Mouse (Mus musculus) macrophage (primary cell): Measurements from ENCODE around the gene Timm13. TPM values are rescaled to one million over a fixed set of nuclear protein-coding genes. Genes with fewer than 3 reads are reported as not detected.
A peak's percentile ranks its signal among the peaks of the same experiment; 100 is the strongest.

Source experiments
- H3K27ac ChIP-seq: fragments of 350-480 bp; formaldehyde crosslinking; 2 replicates; pipeline ENCODE4 v1.9.0; 2021
- H3K36me3 ChIP-seq: fragments of 350-480 bp; formaldehyde crosslinking; 2 replicates; pipeline ENCODE4 v1.9.0; 2021; ENCODE audit errors: inconsistent target
- H3K4me3 ChIP-seq: fragments of 350-480 bp; formaldehyde crosslinking; 2 replicates; pipeline ENCODE4 v1.9.0; 2021; ENCODE audit errors: inconsistent target
- H3K79me2 ChIP-seq: fragments of 350-480 bp; formaldehyde crosslinking; 2 replicates; pipeline ENCODE4 v1.9.0; 2021; ENCODE audit errors: inconsistent target
- WGBS: methylation state at CpG from one replicate; pipeline ENCODE4 v1.1.7; 2026; ENCODE audit warnings: inconsistent platforms; ENCODE audit not compliant: missing documents; 5-methylcytosine and 5-hydroxymethylcytosine counted together
- polyA plus RNA-seq: library from polyadenylated mRNA; stranded (reverse); fragments of 250-400 nt; gene quantifications from 3 replicates; pipeline ENCODE4 v1.2.4, GENCODE M21; 2018; ENCODE audit warnings: inconsistent platforms

The Timm13 gene
- polyA plus RNA-seq, 1 experiment from 2014 or later: 25.5 TPM

- Histone ChIP-seq H3K36me3 (no peaks in the 10 kb centered on the region), H3K79me2 (no peaks in the 10 kb centered on the region), H3K27ac (no peak overlapping the region), H3K4me3 (no peak overlapping the region)
- 19% methylated on average over 5 of the region's 5 CpGs for WGBS
Measured at GRCm38 (mm10) chr10:80880131-80880641, 20.6 kb downstream of the Timm13 start.

- 74% methylated on average over 3 of the region's 3 CpGs for WGBS
- no peak overlapping the region for H3K4me3 ChIP-seq
- H3K79me2 ChIP-seq: no peaks in the 10 kb centered on the region
- no peaks in the 10 kb centered on the region for H3K36me3 ChIP-seq
- H3K27ac ChIP-seq: no peak overlapping the region
Measured at GRCm38 (mm10) chr10:80876594-80876993, 24.2 kb downstream of the Timm13 start.

GRCm38 (mm10) chr10:80876028-80876427 is 24.7 kb downstream of the Timm13 start:
- 30% methylated on average over 5 of the region's 5 CpGs for WGBS
- Histone ChIP-seq H3K79me2 (no peaks in the 10 kb centered on the region), H3K36me3 (no peaks in the 10 kb centered on the region), H3K4me3 (no peak overlapping the region), H3K27ac (no peak overlapping the region)

GRCm38 (mm10) chr10:80874035-80874434 is 26.7 kb downstream of the Timm13 start:
- Histone ChIP-seq H3K79me2 (no peaks in the 10 kb centered on the region), H3K27ac (no peak overlapping the region)
- 94% methylated on average over 9 of the region's 9 CpGs for WGBS

GRCm38 (mm10) chr10:80871581-80871980 is 29.2 kb downstream of the Timm13 start, which contains the start of gene Tmprss9:
Tmprss9 (plus strand) TSS chr10:80871848.
- Histone ChIP-seq H3K4me3 (no peak within 1 kb of the TSS), H3K27ac (no peak within 1 kb of the TSS), H3K36me3 (no peaks in the 10 kb centered on the region), H3K79me2 (no peaks in the 10 kb centered on the region)
- 39% methylated on average over 9 of the region's 9 CpGs for WGBS

More at GRCm38 (mm10) chr10:80874035-80874434, 26.7 kb downstream of the Timm13 start:
- Histone ChIP-seq H3K36me3 (no peaks in the 10 kb centered on the region), H3K4me3 (no peak overlapping the region)

- 71% methylated on average over 1 of the region's 6 CpGs for WGBS
- Histone ChIP-seq H3K79me2 (no peaks in the 10 kb centered on the region), H3K36me3 (no peaks in the 10 kb centered on the region), H3K4me3 (no peak overlapping the region), H3K27ac (no peak overlapping the region)
Measured at GRCm38 (mm10) chr10:80870993-80871392, 29.8 kb downstream of the Timm13 start.

GRCm38 (mm10) chr10:80864446-80864845 is 36.3 kb downstream of the Timm13 start:
- Histone ChIP-seq H3K27ac (no peak overlapping the region), H3K79me2 (no peaks in the 10 kb centered on the region; the same call in 1 of the 2 replicates), H3K36me3 (peaks cover 18% of the 10 kb centered on the region; the same call in 1 of the 2 replicates), H3K4me3 (no peak overlapping the region)
- WGBS: 94% methylated on average over 14 of the region's 16 CpGs

GRCm38 (mm10) chr10:80862305-80862704 is 38.5 kb downstream of the Timm13 start:
- Histone ChIP-seq H3K36me3 (peaks cover 18% of the 10 kb centered on the region; the same call in 1 of the 2 replicates), H3K4me3 (no peak overlapping the region), H3K27ac (no peak overlapping the region), H3K79me2 (peaks cover 20% of the 10 kb centered on the region; the same call in 1 of the 2 replicates)
- 95% methylated on average over 5 of the region's 5 CpGs for WGBS

GRCm38 (mm10) chr10:80858350-80858935 is 42.3 kb downstream of the Timm13 start:
- H3K79me2 ChIP-seq: peaks cover 53% of the 10 kb centered on the region
- H3K27ac ChIP-seq: no peak overlapping the region
- no peak overlapping the region for H3K4me3 ChIP-seq
- peaks cover 15% of the 10 kb centered on the region; the same call in 1 of the 2 replicates for H3K36me3 ChIP-seq
- 91% methylated on average over 7 of the region's 7 CpGs for WGBS

GRCm38 (mm10) chr10:80857848-80858247 is 42.9 kb downstream of the Timm13 start:
- Histone ChIP-seq H3K27ac (no peak overlapping the region), H3K36me3 (peaks cover 13% of the 10 kb centered on the region; the same call in 1 of the 2 replicates), H3K79me2 (peaks cover 57% of the 10 kb centered on the region), H3K4me3 (no peak overlapping the region)
- 91% methylated on average over 3 of the region's 3 CpGs for WGBS

- Histone ChIP-seq H3K27ac (no peak overlapping the region), H3K79me2 (peaks cover 57% of the 10 kb centered on the region), H3K36me3 (peaks cover 14% of the 10 kb centered on the region; the same call in 1 of the 2 replicates), H3K4me3 (no peak overlapping the region)
- 87% methylated on average over 8 of the region's 8 CpGs for WGBS
Measured at GRCm38 (mm10) chr10:80857386-80857785, 43.4 kb downstream of the Timm13 start.

GRCm38 (mm10) chr10:80856908-80857307 is 43.9 kb downstream of the Timm13 start:
- no peak overlapping the region for H3K27ac ChIP-seq
- H3K4me3 ChIP-seq: no peak overlapping the region
- 92% methylated on average over 5 of the region's 5 CpGs for WGBS
- H3K36me3 ChIP-seq: peaks cover 12% of the 10 kb centered on the region; the same call in 1 of the 2 replicates
- peaks cover 57% of the 10 kb centered on the region for H3K79me2 ChIP-seq

- Histone ChIP-seq H3K79me2 (peaks cover 57% of the 10 kb centered on the region), H3K36me3 (peaks cover 6% of the 10 kb centered on the region; the same call in 1 of the 2 replicates), H3K4me3 (no peak overlapping the region), H3K27ac (no peak overlapping the region)
- WGBS: 40% methylated on average over 3 of the region's 3 CpGs
Measured at GRCm38 (mm10) chr10:80856267-80856666, 44.5 kb downstream of the Timm13 start.

- Histone ChIP-seq H3K4me3 (peak overlapping the region; percentile 33), H3K79me2 (peaks cover 57% of the 10 kb centered on the region), H3K36me3 (0 out of 2 replicates have a peak, but pooled peaks cover 5% of the 10 kb centered on the region), H3K27ac (no peak overlapping the region)
- WGBS: 36% methylated on average over 11 of the region's 11 CpGs
Measured at GRCm38 (mm10) chr10:80855749-80856073, 45.1 kb downstream of the Timm13 start.

- Histone ChIP-seq H3K4me3 (peak within 1 kb of the TSS; percentile 97), H3K36me3 (0 out of 2 replicates have a peak, but pooled peaks cover 5% of the 10 kb centered on the region), H3K27ac (peak within 1 kb of the TSS; percentile 41; the same call in 1 of the 2 replicates), H3K79me2 (peaks cover 57% of the 10 kb centered on the region)
- WGBS: under 1% methylated on average over 81 of the region's 81 CpGs
Measured at GRCm38 (mm10) chr10:80854913-80855748, 45.6 kb downstream of the Timm13 start, which contains the start of the genes Lsm7 and Sppl2b. Lsm7 (minus strand) TSS chr10:80855209. Sppl2b (plus strand) TSS chr10:80855275.
